ENCODE assay signal across 22 mouse cellular contexts in the genomic region with DNA sequence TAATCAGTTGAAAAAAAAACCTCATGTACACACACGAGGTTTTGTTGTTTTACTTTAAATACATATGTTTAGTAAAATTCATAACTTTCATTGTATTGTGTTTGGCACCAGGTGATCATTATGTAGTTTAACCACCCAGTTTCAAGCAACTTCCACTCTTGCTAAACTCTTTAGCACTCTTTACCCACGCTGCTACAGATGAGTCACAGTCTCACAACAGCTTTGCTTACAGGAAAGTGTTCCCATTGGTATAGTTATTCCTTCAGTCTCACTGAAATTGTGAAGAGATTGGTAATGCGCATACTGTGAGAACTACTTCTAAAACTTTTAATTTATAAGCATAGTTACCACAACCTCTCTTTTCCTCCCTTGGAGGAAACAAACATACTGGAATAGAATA. TPM values are rescaled to one million over a fixed set of nuclear protein-coding genes. Genes with fewer than 3 reads are reported as not detected.
"Had no signal": no experiment of that assay in that cellular context is flagged by ENCODE, and none has a peak within 500 bp of the region (broad histone marks: within the 10 kb centered on the region; RNA-seq: fewer than 3 reads in every experiment).

No protein-coding gene starts in this region.

- DNase-seq: gastrocnemius, postnatal 14 days; gastrocnemius, postnatal 36 days; heart, adult 11 months; heart, adult 2 months; heart, postnatal 14 days; heart, postnatal 4 days; kidney, adult 11 months; kidney, adult 2 months; kidney, adult 9 months; kidney, postnatal 14 days; kidney, postnatal 36 days; liver; liver, embryonic 13.5 days had no signal

RNA-seq across cellular contexts. Expression of gene Gm11437, which starts 27.5 kb away (rescaled TPM):
- total RNA-seq: gastrocnemius, adult 18-20 months; gastrocnemius, adult 8-10 months; gastrocnemius, postnatal 14 days; gastrocnemius, postnatal 36 days; heart, adult 2 months; heart, postnatal 14 days; heart, postnatal 4 days; hindbrain, postnatal 0 days; layer of hippocampus, adult 2 months; layer of hippocampus, postnatal 10 days; layer of hippocampus, postnatal 25 days; left cerebral cortex, adult 2 months; left cerebral cortex, postnatal 14 days; left cerebral cortex, postnatal 36 days had no signal
